Mouse (Mus musculus) liver, adult (tissue): ENCODE results near the gene Lrat.

Experiments used
- GATA4 ChIP-seq: IDR thresholded peaks from 2 replicates; pipeline ENCODE4 v1.6.1; 2014; ENCODE audit warnings: mild to moderate bottlenecking, low read length; ENCODE audit not compliant: insufficient replicate concordance

Gene Lrat

DNA sequence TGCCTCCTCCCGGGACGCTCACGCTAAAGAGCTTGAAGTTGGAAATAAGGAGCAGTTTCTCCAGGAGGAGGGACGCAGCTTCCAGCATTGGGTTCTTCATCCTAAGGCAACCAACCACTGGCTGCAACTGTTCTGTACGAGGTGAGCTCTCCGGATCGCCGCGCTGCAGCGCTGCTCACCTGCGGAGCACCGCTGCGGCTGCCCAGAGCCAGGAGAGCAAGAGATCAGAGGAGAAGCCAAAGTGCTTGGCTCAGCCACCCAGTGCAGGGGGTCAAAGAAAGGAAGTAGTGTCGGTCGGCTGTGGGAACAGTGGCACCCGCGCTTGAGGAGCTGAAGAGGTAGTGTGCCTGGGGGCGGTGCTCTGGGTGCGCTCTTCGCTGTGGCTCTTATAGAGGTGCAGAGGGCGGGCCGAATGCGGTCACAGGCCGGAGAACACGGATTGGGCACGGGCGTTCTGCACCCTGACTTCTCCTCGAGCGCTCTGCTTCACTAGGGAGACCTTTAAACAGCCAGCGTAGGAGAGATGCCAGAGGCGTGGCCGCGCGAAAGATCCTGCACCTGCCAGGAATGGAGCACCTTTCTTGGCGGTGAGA, at the start of gene Lrat:
Lrat (minus strand) TSS at position 361 of the 593 bp plus-strand sequence.
- TF ChIP-seq GATA4, result no peak

DNA sequence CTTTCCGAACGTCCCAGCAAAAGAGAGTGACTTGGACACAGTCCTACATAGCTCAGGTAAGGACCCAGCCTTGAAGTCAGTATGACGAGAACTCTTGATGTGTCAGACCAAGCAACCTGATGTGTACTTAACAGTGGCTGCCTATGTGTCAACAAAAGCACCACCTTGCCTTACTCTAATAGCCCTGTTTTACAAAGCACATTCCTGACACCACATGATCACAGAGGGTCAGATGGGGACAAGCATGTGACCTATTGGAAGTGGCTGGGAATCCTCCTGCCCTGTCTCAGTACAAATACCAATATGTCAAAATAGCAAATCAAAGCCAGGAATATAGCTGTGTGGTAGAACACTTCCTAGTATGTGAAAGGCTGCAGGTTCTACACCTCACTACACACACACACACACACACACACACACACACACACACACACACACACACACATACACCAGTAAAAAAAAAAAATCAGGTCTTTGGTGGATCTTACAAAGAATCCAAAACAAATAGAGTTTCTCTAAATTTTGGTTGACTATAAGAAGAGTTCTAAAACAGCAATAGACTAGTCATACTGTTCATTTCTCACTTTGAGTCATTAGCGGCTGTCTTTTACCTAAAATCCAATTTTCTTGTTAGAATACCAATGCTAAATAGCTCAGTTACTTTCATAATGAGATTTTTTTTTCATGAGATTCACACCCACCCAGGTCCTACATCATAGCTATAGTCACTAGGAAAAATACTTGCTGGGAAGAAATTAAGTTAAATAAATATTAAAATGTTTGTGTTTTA, 48.6 kb upstream of the Lrat start:
- TF ChIP-seq GATA4, result no peak

DNA sequence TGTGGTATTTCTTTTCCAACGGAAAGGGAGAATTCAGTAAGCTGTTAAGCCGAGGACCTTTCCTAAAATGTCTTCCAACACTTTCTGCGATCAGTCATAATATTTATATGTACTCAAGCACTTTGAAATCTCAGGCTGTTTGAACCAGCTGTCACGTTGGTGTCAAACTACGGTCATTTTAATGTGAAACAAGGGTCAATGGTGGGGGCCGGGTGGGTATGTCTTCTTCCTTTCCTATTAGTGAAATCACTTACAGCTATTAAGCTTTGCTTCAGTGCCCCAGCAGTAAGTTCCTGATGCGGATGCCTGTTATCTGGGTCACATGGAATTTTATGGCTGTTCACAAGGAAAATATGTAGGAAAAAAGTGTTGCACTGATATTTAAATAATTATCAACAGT, 46.9 kb upstream of the Lrat start:
- TF ChIP-seq GATA4, result peak; percentile 11; the same call in 1 of the 2 replicates

DNA sequence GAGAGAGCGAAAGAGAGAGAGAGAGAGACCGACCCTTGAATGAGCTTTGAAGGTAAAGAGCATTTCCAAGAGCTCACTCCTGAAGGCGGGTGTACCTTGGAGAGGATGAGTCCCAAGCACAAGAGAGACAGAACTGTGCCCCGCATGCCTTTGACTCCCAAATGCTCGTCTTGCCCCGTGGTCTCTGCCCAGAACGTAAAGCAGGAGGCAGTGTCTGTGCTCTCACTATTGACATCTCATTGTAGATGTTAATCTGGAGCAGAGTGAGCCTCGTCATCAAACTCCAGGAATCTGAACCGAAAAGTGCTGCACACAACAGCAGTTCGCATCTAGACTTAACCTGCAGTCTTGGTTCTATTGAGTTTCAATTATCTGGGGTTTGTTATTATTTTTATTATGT, 46.4 kb upstream of the Lrat start:
- TF ChIP-seq GATA4, result no peak

DNA sequence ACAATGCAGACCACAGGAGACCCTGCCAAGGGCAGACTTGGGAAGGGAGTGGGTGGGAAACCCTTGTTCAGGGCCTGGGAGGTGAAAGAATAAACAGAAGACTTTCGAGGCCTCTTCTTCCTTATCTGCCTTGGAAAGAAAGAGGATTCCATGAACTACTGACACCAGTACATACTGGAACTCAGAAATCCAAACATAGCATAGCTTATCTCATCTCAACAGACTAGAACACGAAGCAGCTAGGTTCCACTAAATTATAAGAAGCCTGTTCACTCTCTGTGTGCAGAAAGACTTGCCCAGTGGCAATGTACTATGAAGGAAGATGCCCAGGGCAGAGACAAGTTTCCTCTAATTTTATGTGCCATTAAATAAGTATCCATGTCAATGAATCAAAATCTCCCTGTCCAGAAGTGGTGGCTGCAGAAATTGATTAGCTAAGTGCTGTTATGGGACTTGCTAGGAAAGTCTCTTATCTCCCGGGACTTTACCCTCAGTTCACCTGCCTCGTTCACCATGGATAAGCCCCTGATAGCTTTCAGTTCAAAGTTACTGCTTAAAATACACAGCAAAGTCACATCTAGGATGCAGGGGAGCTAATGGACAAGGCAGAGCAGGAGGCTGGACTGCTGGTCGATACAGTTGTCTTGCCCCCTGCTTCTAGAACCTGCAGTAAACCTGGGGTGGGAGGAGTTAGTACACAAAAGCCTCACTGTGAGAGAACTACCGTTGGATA, 42.8 kb upstream of the Lrat start:
- no peak; the same call in 1 of the 2 replicates for TF ChIP-seq GATA4

DNA sequence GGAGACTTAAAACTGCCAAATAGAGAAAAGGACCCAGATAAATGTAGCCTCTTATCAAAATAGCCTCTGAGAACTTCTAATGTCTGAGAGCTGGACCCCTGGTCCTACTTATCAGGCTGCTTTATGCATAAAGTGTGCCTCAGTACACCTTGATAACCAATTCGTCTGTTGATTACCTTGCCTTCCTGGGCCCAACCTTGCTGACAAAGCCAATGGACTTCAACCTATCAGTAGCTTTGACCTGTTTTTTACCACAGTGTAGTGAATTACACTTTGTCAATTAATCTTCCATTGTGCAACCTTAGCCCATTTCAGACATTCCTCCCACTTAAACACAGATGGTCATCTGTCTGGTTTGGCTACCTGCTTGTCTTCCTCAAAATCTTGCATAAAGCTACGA, 24.1 kb upstream of the Lrat start:
- TF ChIP-seq GATA4, result no peak

DNA sequence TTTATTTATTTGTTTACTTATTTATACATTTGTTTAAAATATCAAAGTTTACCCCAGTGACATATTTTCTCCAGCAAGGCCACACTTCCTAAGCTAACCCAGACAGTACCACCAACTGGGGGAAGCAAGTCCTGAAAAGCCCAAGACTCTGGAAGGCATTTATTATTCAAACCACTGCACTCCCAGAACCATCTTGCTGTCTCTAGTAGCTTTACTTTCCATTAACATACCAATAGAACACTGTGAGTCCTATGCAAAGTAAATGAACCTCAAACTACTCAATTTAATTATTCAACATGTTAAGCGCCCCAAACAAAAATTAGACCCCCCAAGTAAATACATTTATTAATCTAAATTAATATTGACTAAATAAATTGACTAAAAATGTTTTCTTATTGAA, 11.9 kb upstream of the Lrat start:
- TF ChIP-seq GATA4, result no peak

DNA sequence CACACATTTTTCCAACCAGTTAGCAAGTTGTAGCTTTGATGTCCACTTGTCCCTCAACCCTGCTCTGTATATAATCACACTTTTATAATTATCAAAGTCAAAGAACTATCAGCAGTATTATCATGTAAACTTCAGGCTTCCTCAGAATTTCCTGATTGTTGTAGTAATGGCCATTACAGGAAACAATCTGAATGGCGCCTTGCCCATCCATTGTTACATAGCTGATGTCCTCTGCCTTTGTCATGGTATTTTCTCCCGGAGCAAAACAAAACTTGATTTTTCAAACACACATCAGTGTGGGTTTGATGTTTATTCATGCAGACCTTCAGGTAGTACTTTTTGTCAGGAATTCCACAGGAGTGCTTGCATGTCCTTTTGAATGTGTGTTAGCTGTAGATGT, 4.9 kb upstream of the Lrat start:
- no peak for TF ChIP-seq GATA4

DNA sequence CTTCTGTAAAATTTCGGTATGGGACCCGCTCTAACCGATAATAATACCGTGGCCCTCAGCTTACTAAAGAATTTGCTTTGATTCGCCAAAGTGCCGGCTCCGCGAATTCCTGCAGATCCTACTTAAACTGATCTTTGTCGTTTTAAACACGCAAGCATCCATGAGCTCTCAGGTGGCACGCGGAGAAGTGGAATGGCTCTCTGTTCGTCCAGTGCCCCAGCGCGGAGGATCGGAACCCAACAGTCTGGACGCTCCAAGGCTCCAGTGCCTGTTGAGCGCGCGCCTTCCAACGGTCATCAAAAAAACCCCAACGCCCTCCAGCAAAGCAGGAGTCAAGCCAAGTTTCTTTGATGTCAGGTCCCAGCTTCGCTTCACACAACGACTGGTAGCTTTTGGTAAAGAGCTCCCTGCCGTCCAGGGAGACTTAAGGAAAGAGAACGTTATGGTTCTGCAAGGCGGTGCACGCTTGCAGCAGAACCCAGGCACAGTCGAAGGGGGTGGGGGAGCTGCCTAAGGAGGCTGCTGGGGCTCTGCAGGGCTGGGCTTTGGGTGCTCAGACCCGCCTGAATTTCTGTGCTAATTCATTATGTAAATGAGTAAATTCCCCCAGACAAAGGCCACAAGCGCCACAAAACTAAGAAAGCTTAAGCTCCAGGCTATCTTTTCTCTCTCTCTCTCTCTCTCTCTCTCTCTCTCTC, 587 bp upstream of the Lrat start:
- TF ChIP-seq GATA4, result no peak

DNA sequence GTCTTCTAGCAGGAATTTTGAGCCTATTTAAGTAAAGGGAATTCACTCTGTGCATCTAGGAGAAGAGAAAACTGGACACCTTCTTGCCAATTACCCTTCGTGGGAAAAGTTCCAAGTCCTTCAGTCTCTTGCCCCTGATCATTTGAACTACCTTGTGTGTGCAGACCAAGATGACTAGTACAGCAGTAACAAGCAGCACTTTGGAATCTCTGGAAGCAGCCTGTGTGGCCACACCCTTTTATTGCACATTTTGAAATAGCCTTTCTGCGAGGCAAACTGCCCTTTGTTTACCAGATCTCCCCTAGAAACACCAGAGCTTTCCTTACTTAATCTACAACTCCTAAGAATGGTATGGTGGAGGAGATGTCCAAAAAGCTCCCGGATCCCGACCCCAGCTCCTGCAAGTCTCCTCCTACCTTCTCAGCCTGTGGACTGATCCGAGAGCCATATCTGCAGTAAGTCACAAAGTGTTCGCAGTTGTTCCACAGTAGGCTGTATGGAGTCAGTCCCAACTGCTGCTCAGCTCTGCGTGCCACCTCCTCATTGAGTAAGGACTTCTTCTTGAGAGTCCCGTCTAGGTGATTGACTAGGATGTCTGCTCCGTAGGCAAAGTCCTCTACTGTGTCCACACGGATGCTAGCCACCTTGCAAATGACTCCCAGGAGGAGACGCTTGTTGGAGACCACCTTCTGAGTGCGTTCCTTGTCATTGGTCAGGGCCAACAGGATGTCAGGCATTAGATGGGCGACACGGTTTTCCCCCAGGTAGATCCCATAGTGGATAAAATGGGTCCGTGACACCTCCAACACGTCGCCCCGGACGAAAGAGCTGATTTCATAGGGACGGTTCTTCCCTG, 788 bp downstream of the Lrat start:
- TF ChIP-seq GATA4, result no peak

DNA sequence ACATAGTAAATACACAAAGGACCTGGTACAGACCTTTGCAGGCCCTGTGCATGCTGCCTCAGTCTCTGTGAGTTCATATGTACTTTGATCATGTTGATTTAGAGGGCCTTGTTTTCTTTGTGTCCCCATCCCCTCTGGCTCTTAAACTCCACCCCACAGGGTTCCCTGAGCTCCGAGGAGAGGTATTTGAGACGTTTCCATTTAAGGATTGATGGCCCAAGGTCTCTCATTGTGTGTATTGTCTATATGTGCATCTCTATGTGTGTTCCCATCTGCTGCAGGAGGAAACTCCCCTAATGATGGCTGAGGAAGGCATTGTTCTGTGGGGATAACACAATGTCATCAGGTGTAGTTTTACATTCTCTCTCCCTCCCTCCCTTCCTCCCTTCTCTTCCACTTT, 14.9 kb downstream of the Lrat start:
- no peak for TF ChIP-seq GATA4

DNA sequence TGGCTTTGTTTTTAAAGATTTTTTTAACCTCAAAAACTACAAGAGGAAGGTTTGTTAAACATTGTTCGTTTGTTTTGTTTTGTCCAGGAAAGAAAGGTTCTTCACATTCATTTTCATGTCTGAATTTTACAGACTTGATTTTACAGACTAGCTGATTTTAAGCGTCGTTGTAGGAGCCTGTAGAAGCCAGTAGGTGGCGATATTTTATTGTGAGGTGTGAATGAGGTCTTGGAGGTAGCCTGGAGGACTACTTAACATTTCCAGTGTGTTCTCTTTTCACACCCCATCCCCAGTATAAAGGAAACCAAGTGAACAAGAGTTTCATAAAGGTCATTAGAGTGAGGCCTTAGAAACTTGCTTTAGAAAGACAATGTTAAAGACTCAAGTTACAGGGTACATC, 26.5 kb downstream of the Lrat start:
- no peak for TF ChIP-seq GATA4

DNA sequence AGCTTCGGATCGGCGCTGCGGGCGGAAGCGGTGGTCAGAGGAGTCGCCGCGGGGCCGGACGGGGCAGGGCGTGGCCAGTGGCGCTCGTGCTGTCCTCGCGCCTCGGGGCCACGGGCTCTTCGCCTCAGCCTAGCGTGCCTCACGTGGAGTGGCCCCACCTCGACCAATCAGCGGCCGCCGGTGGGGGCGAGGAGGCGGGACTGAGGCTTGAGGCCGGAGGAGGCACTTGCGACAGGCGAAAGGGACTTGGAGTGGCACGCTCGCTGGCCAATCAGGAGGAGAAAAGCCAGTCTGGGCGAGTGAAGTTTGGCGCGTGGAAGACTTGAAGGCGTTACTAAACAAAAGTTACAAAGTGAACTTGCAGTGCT, 27.4 kb downstream of the Lrat start, which contains the start of gene Rbm46:
Rbm46 (minus strand) TSS at position 112 of the 368 bp plus-strand sequence.
- TF ChIP-seq GATA4, result no peak

DNA sequence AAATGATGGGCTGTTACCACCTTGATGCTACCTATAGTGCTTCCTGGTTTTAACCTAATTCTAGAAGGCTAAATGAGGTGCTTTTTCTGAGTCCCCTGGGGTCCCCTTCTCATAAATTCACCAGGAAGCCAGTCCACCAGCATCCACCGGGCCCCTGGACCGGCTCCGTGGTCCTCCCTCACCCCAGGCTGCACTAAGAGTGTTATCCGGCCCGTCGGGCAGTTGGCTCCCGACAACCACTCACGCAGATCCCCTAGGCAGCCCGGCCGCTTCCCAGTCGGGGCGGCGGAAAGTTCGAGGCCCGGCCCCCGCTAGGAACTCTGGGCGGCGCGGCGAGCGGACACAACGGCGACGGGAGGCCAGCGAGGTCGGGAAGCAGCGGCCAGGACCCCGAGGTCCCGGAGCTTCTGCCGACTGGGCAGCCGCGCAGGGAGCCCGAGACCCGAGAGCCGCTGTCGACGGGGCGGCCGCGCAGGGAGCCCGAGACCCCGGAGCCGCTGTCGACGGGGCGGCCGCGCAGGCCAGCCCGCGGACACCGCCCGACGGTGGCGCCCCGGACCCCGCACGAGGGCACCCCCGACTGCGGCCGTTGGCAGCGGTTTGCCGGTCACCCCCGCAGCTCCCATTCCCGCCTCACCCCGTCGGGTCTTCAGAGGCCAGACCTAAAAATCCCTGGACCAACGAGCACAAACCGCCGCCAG, 28.0 kb downstream of the Lrat start:
- TF ChIP-seq GATA4, result no peak
